Mouse (Mus musculus) ES-Bruce4 (cell line): Measurements from ENCODE around the gene Slc10a1.

ENCODE experiments used
- CTCF ChIP-seq: IDR thresholded peaks from one replicate; pipeline ENCODE4 v1.8.1; 2011; ENCODE audit warnings: low read depth, low read length
- POLR2A ChIP-seq: IDR thresholded peaks from one replicate; pipeline ENCODE4 v1.8.1; 2011; ENCODE audit warnings: low read length; ENCODE audit not compliant: insufficient read depth

DNA sequence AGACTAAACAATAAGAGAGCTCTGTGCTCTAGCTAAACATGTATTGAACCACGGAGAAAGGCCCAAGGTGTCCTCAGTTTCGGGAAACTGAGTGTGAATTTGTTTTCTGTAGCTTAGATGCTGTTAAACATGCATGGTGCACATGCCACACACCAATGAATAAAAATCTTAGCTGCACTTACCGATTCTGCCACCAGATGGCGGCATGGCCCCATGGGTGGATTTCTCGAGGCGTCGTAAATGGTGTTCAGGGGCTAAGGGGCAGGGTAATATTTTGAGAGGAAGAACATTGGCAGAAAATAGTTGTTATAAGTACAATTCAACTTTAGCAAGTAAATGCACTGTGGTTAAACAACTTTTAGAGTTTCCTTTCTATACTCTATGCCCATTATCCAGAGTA lies 13.8 kb upstream of the Slc10a1 start:
- peak; percentile 95 for TF ChIP-seq CTCF
- no peak for TF ChIP-seq POLR2A
